Mouse (Mus musculus) frontal cortex, adult (tissue): ENCODE results near the gene Pard3.

ENCODE experiments used
- ATAC-seq: cut with Nextera tagmentation; 2 replicates; pipeline ENCODE4 v1.9.2; 2017; ENCODE audit warnings: mild to moderate bottlenecking, moderate library complexity, mixed read lengths; ENCODE audit not compliant: low TSS enrichment

The Pard3 gene

GRCm38 (mm10) chr8:127178634-127179033 lies 114.9 kb downstream of the Pard3 start:
- peak; percentile 88 for ATAC-seq

GRCm38 (mm10) chr8:127181246-127181645 lies 117.6 kb downstream of the Pard3 start:
- no peak for ATAC-seq

GRCm38 (mm10) chr8:127182065-127182464 lies 118.4 kb downstream of the Pard3 start:
- peak; percentile 38; the same call in 1 of the 2 replicates for ATAC-seq

DNA sequence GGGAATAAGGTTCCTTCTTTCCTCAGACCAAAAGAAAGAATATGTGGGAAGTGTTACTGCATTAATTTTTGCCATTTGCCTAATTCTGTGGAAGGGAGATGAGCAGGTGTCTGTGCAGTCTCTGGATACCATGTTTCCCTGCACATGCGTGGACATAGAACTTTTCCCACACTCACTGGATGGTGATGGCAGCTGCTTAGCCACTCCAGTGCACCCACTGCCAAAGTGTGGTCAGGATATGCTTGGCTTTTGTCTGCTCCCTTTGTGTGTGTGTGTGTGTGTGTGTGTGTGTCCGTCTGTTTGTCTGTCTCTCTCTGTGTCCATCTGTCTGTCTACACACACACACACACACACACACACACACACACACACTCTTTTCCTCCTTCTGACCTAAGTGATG lies 119.8 kb downstream of the Pard3 start:
- no peak for ATAC-seq

DNA sequence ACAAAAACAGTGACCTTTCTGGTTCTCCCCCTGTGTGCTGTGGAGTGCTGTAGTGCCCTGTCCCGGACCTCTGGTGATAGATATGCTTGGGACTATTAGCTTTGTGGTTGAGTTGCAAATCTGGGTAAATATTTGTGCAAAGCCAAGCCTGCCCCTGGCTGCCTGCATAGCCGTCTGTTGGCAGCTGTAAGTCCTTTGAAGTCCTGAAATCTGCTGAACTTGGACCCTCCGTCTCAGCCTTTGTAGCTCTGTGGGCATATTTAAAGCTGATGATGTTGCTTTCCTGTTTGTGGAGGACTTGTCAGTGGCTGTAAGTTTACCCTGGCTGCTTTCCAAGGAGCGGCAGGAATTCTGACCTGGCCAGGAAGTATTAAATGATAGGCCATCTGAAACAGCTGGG lies 120.3 kb downstream of the Pard3 start:
- ATAC-seq = no peak

DNA sequence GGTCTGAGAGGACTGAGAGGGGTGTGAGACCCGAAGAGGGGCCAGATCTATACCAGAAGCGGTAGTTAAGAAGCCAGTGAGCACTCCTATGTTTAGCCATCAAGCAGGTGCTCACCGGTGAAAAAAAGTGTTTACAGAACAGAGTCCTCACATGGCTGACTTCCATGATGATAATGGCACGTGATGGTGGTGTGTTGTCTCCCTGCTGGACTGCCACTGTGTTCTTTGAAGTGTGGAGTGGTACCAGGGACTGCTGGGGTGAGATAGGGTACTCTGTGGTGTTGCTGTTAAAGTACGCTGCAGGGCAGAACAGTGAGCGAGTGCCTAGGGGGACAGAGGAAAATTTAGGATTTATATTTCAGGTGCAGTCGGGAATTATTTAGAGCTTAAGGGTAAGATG lies 122.2 kb downstream of the Pard3 start:
- ATAC-seq = no peak

DNA sequence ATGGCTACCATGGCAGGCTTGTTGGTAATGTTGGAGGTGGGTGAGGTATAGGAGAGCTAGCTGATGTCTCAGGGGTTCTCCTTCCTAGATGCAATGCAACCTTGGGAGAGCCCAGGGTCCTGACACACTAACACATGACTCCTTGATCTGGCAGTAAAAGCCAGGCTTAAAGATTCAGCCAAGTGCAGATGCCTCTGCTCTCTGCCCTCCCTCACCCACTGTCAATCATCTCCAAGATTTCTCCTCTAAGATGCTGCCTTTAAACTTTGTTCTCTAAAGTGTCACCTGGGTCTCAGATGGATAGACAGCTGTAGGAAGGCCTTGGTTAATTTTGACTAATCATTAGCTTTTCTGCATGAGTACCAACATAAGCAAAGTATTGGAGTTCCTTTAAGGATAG lies 125.0 kb downstream of the Pard3 start:
- no peak for ATAC-seq

GRCm38 (mm10) chr8:127190350-127190749 lies 126.7 kb downstream of the Pard3 start:
- peak; percentile 72 for ATAC-seq

DNA sequence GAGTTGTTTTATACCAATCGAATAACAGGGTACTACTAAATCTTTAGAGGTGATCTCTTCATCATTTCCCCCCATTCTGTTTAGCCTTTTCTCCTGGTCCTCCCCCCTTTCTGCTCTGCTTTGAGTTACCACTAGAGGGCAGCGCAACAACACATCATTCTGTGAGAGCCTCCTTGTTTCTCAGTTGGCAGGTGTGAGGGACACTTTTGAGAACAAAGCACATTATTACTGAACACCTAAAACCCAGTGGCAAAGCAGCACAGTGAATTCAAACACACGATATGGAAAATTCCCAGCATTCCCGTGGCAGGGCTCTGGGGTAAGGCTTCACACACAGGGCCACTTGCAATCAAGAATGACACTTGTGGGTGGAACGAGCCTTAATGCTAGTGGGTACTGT lies 127.7 kb downstream of the Pard3 start:
- peak; percentile 84 for ATAC-seq

GRCm38 (mm10) chr8:127191824-127192223 lies 128.1 kb downstream of the Pard3 start:
- ATAC-seq = no peak

GRCm38 (mm10) chr8:127192331-127192730 lies 128.6 kb downstream of the Pard3 start:
- no peak for ATAC-seq

GRCm38 (mm10) chr8:127193375-127193774 lies 129.7 kb downstream of the Pard3 start:
- ATAC-seq = no peak

- no peak; the same call in 1 of the 2 replicates for ATAC-seq
Observed at GRCm38 (mm10) chr8:127194786-127195407, 131.2 kb downstream of the Pard3 start.

GRCm38 (mm10) chr8:127196505-127197265 lies 133.0 kb downstream of the Pard3 start:
- ATAC-seq = no peak

- no peak for ATAC-seq
Observed at GRCm38 (mm10) chr8:127207455-127207854, 143.8 kb downstream of the Pard3 start.

- no peak for ATAC-seq
Observed at GRCm38 (mm10) chr8:127210621-127211020, 146.9 kb downstream of the Pard3 start.

GRCm38 (mm10) chr8:127214338-127214737 lies 150.6 kb downstream of the Pard3 start:
- ATAC-seq = no peak

DNA sequence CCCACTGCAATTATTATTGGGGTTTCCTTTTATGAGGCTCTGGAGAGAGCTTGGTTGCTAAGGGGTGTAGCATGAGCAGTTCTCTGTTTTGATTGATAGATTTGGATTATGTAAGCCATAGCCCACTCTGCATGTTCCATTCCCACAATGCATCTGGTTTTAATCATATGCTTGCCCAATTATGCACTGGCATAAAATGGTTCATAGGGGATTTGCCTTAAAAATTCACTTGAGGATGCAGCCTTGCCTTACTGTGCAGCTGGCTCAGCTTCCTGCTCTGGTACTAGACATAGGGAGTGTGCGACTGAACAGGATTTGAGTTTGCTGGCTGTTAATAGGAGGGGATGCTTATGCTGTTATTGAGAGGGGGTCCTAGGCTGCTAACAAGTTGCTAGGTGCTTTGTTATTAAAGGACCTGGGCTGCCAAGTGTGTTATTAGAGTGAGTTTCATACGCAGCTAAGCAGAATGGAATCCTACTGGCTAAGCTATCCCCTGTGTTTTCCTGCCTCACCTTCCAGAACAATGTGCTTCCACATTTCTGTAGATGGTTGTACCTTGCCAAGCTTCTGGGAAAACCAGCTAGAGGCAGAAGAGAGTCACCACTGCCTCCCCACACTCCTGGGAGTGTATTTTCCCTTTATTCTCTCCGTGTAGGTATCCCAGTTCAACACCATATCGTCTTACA lies 151.2 kb downstream of the Pard3 start:
- ATAC-seq = no peak

DNA sequence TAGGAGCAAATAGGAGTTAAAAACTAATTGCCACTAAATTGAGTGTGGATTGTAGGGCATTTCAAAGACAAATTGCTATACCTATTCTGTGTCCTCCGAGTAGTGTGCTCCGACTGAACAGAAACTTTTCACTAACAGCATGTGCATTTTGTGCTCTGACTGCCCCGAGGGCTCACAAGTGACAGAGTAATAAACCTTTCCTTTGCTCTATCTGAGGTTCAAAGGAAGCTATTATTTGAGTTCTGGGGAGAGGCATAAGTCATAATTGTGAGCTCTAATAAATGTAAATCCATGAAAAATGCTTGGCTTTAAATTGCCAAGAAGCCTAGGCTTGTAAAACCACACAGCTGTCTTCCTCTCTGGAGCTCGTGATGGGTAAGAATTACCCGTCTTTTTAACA lies 156.5 kb downstream of the Pard3 start:
- ATAC-seq = no peak

DNA sequence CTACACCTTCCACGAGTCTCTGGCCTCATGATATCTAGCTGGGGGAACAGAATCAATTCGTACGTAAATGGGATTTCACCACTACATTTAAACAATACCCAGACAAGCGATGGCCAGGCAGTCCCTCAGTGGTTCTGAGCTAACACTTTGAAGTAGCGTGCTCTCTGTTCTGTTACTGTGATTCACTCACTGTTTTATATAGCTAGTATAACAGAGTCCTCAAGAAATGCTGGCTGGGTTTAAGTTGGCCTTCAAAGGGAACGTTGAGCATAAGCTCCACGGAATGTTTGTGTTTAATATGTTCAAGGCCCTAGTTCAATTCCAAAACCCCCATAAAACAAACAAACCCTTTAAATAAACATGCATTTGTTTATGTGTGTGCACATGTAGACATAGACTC lies 156.9 kb downstream of the Pard3 start:
- no peak for ATAC-seq

DNA sequence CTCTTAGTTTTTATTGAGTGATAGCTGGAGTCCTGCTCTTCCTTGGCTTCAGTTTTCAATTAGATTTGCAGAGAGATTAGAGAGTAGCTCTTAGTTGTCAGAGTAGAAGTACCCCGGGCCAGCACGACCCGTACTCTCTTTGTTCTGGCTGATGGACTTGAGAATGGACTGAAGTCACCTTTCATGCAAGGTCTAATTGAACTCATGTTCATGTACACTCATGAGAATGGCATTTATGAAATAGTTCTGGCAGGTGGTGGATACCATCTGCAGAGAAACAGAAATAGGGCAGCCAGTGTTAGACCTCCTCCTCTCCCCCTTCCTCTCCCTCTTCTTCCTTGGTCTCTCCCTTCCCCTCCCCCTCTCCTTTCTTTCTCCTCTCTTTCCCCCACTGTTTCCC lies 158.7 kb downstream of the Pard3 start:
- no peak for ATAC-seq

GRCm38 (mm10) chr8:127226996-127227395 lies 163.3 kb downstream of the Pard3 start:
- ATAC-seq = no peak

GRCm38 (mm10) chr8:127227407-127227806 lies 163.7 kb downstream of the Pard3 start:
- ATAC-seq = peak; percentile 55; the same call in 1 of the 2 replicates
